Mouse (Mus musculus): ENCODE results near the gene Rassf6. TPM values are rescaled to one million over a fixed set of nuclear protein-coding genes. Genes with fewer than 3 reads are reported as not detected.
"Not testable (repeated sequence)": the region's sequence is repeated elsewhere in the genome, so short reads cannot be mapped to it uniquely, and the experiment has no call there.

Rassf6 gene
- polyA plus RNA-seq, 1 experiment from 2014 or later: 4.0 TPM

DNA sequence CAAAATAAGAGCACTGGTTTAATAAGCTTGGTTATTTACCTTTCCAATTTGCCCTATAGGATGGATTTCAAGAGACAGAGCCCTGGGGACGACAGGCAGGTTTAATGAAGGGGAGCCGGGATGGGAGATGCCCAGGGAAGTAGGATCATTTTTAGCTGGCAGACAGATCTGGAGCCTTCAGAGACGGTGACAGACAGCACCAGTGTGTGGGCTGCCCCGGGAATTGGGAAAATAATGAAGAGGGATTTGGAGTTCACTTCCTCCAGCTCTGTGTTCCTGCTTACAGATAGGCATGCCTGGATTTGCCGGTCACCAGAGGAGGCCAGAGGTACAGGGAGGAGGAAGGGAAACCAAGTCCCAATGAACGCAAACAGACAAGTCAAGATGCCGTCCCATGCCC, 5.6 kb downstream of the Rassf6 start:
- Histone ChIP-seq H3K27me3 (ENCODE audit: control insufficient read depth, insufficient read depth, low read depth, low read length) (no peaks in the 10 kb centered on the region), H3K9ac (ENCODE audit: low read length) (no peak overlapping the region), H3K4me2 (ENCODE audit: low read depth, low read length) (no peak overlapping the region), H3K27ac (ENCODE audit: low read length) (no peak overlapping the region), H3K36me3 (ENCODE audit: control insufficient read depth, insufficient read depth, low read length) (no peaks in the 10 kb centered on the region), H3K4me3 (ENCODE audit: low read length) (no peak overlapping the region), H3K9me3 (ENCODE audit: control insufficient read depth, low read length) (no peaks in the 10 kb centered on the region), H3K4me1 (replicated peaks; ENCODE audit: control insufficient read depth, insufficient read depth, low read length) (no peaks in the 10 kb centered on the region)
- ATAC-seq (ENCODE audit: low read depth): no peak
- 75% methylated on average over 7 of the region's 7 CpGs for WGBS

DNA sequence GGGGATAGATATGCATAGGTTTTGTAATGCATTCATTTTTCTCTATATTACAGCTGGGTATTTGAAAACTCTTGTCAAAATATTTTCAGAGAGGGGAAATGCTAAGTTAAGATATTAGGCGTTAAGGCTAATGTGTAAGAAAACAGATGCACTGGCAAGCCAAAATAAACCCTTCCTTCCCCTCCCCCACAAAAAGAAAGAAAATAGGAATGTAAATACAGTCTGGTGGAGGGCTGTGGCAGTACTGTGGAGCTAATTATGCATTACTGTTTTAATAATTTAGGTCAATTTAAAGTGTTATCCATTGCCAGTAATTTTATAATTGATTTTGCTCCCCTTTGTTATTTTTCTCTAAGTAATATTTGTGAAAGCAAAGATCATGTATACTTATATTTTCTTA, 11.9 kb downstream of the Rassf6 start:
- Histone ChIP-seq H3K9me3 (ENCODE audit: control insufficient read depth, low read length) (no peaks in the 10 kb centered on the region), H3K4me3 (ENCODE audit: low read length) (no peak overlapping the region), H3K36me3 (ENCODE audit: control insufficient read depth, insufficient read depth, low read length) (no peaks in the 10 kb centered on the region), H3K27me3 (ENCODE audit: control insufficient read depth, insufficient read depth, low read depth, low read length) (no peaks in the 10 kb centered on the region), H3K4me1 (replicated peaks; ENCODE audit: control insufficient read depth, insufficient read depth, low read length) (no peaks in the 10 kb centered on the region), H3K4me2 (ENCODE audit: low read depth, low read length) (no peak overlapping the region), H3K9ac (ENCODE audit: low read length) (no peak overlapping the region), H3K27ac (ENCODE audit: low read length) (no peak overlapping the region)
- 57% methylated on average over 1 of the region's 1 CpGs for WGBS
- ATAC-seq (ENCODE audit: low read depth): no peak

DNA sequence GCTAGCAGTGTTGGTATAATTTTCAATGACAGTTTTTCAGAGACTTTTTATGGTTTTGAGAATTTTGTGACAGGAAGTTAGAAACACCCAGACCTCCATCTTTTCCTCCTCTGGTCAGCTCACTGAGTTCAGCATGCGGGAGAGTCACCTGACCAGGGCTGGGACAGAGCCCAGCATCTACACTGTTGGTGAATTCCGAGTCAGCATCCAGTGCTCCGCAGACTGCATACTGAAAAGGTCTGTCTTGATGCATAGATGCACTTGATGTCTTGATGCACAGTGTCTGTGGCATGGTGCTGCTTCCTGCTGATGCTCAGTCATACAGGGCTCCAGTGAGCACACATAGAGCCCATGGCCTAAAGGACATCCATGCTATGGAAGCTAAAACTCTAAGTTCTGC, 12.4 kb downstream of the Rassf6 start:
- no peaks in the 10 kb centered on the region for H3K9me3 ChIP-seq (ENCODE audit: control insufficient read depth, low read length)
- WGBS: 71% methylated on average over 3 of the region's 3 CpGs
- no peak overlapping the region for H3K27ac ChIP-seq (ENCODE audit: low read length)
- no peak overlapping the region for H3K4me2 ChIP-seq (ENCODE audit: low read depth, low read length)
- H3K36me3 ChIP-seq (ENCODE audit: control insufficient read depth, insufficient read depth, low read length): no peaks in the 10 kb centered on the region
- ATAC-seq (ENCODE audit: low read depth): no peak
- H3K4me1 ChIP-seq (replicated peaks; ENCODE audit: control insufficient read depth, insufficient read depth, low read length): no peaks in the 10 kb centered on the region
- no peaks in the 10 kb centered on the region for H3K27me3 ChIP-seq (ENCODE audit: control insufficient read depth, insufficient read depth, low read depth, low read length)
- no peak overlapping the region for H3K4me3 ChIP-seq (ENCODE audit: low read length)
- no peak overlapping the region for H3K9ac ChIP-seq (ENCODE audit: low read length)

DNA sequence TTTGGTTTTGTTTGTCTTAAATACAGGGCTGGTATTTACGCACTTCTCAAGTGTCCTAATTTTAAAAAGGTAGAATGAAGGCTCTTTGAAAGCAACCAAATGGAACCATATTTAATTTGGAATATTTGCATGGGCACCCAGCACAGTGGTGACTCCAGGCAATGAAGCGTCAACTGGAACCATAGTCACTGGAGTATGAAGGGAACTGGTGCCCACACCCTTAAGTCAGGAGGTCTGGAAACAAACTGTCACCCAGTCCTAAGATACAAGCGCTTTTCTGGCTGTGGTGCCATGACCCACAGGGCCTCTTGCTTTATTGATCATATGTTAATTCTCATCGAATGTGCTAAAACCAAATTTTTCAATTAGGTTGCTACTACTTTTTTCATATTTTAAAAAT, 13.0 kb downstream of the Rassf6 start:
- no peak overlapping the region for H3K4me3 ChIP-seq (ENCODE audit: low read length)
- no peak for ATAC-seq (ENCODE audit: low read depth)
- H3K36me3 ChIP-seq (ENCODE audit: control insufficient read depth, insufficient read depth, low read length): no peaks in the 10 kb centered on the region
- H3K9ac ChIP-seq (ENCODE audit: low read length): no peak overlapping the region
- H3K27ac ChIP-seq (ENCODE audit: low read length): no peak overlapping the region
- no peak overlapping the region for H3K4me2 ChIP-seq (ENCODE audit: low read depth, low read length)
- WGBS: 83% methylated on average over 4 of the region's 4 CpGs
- H3K9me3 ChIP-seq (ENCODE audit: control insufficient read depth, low read length): no peaks in the 10 kb centered on the region
- H3K4me1 ChIP-seq (replicated peaks; ENCODE audit: control insufficient read depth, insufficient read depth, low read length): no peaks in the 10 kb centered on the region
- no peaks in the 10 kb centered on the region for H3K27me3 ChIP-seq (ENCODE audit: control insufficient read depth, insufficient read depth, low read depth, low read length)

DNA sequence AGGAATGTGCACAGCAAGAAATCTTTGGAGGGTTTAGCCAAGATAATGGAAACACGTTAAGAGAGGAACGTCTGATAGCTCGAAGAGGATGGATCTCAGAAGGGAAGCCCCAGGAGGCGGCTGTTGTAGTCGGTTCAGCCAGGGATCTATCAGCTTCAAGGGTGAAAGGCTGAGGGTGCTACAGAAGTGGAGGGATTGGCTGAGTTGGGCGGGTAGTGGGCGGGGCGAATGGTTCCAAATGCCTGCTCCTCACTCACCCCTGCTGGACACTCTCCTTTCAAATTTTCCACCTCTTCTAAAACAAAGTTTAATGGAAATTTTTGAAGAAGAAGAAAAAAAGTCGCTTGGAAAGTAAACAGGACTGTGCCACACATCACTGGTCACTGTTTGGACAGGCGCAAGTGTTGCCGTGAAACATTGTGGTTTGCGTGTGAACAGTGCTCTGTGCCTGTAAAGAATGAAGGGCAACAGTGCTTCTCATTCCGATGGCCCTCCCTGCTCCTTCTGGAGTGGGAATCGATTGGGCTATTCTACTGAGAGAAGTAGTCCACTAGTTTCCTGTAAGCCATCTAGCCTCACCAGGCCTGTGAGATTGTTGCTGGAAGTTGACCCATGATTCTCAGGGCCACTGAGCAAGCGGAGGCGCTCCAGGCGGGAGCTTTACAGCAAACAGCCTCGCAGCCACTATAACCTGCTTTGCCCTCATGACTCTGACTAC, 15.6 kb downstream of the Rassf6 start:
- no peak for ATAC-seq (ENCODE audit: low read depth)
- Histone ChIP-seq H3K4me1 (replicated peaks; ENCODE audit: control insufficient read depth, insufficient read depth, low read length) (no peaks in the 10 kb centered on the region), H3K9ac (ENCODE audit: low read length) (no peak overlapping the region), H3K27ac (ENCODE audit: low read length) (no peak overlapping the region), H3K9me3 (ENCODE audit: control insufficient read depth, low read length) (no peaks in the 10 kb centered on the region), H3K27me3 (ENCODE audit: control insufficient read depth, insufficient read depth, low read depth, low read length) (no peaks in the 10 kb centered on the region), H3K4me3 (ENCODE audit: low read length) (no peak overlapping the region), H3K36me3 (ENCODE audit: control insufficient read depth, insufficient read depth, low read length) (no peaks in the 10 kb centered on the region), H3K4me2 (ENCODE audit: low read depth, low read length) (no peak overlapping the region)
- WGBS: 69% methylated on average over 18 of the region's 18 CpGs

DNA sequence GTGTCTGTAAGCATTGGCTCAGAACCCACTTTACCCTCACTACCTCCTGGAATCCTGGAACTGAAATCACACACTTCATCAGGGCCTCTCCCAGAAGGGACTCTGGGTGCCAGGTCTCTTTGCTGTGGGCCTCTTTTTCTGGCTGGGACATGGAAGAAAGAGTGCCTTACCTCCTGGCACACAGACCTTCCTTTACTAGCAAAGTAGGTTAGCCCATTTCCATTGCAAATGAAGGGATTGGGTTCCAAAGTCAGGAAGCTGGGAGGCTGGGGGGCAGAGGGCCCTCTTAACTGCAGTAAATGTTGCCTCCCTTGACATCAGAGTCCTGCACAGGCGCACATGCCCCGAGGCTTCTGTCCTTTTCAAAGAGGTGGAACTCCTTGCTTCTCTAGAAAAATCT, 17.2 kb downstream of the Rassf6 start:
- Histone ChIP-seq H3K36me3 (ENCODE audit: control insufficient read depth, insufficient read depth, low read length) (no peaks in the 10 kb centered on the region), H3K4me1 (replicated peaks; ENCODE audit: control insufficient read depth, insufficient read depth, low read length) (no peaks in the 10 kb centered on the region), H3K27me3 (ENCODE audit: control insufficient read depth, insufficient read depth, low read depth, low read length) (no peaks in the 10 kb centered on the region), H3K27ac (ENCODE audit: low read length) (no peak overlapping the region), H3K4me2 (ENCODE audit: low read depth, low read length) (no peak overlapping the region), H3K4me3 (ENCODE audit: low read length) (no peak overlapping the region), H3K9me3 (ENCODE audit: control insufficient read depth, low read length) (no peaks in the 10 kb centered on the region), H3K9ac (ENCODE audit: low read length) (no peak overlapping the region)
- no peak for ATAC-seq (ENCODE audit: low read depth)
- 78% methylated on average over 2 of the region's 2 CpGs for WGBS

DNA sequence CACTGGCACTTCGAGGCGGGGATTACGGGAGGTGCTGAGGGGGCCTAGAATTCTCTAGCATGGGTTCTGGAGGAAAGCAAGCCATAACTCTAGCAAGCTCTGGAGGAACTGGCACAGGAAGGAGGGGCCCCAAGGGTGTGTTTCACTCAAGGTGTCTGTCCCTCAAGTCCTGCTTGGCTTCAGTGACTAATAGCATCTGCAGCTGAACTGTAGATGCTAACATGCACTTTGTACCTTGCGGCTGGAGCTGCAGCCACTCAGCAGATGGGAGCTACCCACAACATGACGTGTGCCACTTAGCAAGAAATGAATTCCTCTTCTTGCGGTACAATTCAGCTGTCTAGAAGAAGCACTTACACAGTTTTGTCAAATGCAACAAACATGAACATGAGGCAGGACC, 18.7 kb downstream of the Rassf6 start:
- Histone ChIP-seq H3K4me1 (replicated peaks; ENCODE audit: control insufficient read depth, insufficient read depth, low read length) (no peaks in the 10 kb centered on the region), H3K9me3 (ENCODE audit: control insufficient read depth, low read length) (no peaks in the 10 kb centered on the region), H3K36me3 (ENCODE audit: control insufficient read depth, insufficient read depth, low read length) (no peaks in the 10 kb centered on the region), H3K27ac (ENCODE audit: low read length) (no peak overlapping the region), H3K4me3 (ENCODE audit: low read length) (no peak overlapping the region), H3K27me3 (ENCODE audit: control insufficient read depth, insufficient read depth, low read depth, low read length) (no peaks in the 10 kb centered on the region), H3K9ac (ENCODE audit: low read length) (no peak overlapping the region), H3K4me2 (ENCODE audit: low read depth, low read length) (no peak overlapping the region)
- ATAC-seq (ENCODE audit: low read depth): no peak
- 89% methylated on average over 6 of the region's 6 CpGs for WGBS

DNA sequence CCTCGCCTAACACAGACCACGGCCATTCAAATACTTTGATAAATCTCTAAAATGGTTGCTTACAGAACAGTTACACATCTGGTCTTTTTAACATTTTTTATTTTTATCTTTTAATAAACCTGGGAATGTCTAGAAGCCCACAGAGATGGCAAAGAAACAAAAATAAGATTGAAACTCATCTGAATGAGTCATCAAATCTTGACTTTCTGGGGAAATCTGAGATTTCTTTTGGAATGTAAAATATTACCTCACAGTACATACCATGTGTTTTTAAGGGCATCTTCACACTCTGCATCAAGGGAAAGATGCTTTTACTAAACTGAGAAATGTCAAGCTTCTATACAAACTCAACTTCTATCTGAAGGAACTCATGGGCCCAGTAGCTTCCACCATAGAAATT, 19.1 kb downstream of the Rassf6 start:
- ATAC-seq (ENCODE audit: low read depth): no peak
- 88% methylated on average over 2 of the region's 2 CpGs for WGBS
- H3K4me2 ChIP-seq (ENCODE audit: low read depth, low read length): no peak overlapping the region

DNA sequence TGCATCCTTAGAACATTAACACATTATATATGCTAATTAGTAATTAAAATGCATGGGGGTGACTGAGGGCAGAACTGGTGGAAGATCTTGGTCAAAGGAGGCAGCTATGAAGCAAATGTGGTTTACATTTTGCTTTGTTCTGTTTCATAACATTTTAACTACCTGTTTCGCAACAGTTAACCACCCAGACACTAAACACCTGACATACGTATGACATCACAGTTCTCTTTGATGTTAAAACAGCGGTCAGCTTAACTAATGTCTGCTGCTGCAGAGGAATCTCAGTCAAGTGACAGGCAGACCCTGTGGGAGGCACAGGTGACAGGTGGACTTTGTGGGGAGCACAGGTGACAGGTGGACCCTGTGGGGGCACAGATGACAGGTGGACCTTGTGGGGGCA, 22.6 kb downstream of the Rassf6 start:
- Histone ChIP-seq H3K36me3 (ENCODE audit: control insufficient read depth, insufficient read depth, low read length) (no peaks in the 10 kb centered on the region), H3K4me2 (ENCODE audit: low read depth, low read length) (no peak overlapping the region), H3K9ac (ENCODE audit: low read length) (no peak overlapping the region), H3K27ac (ENCODE audit: low read length) (no peak overlapping the region), H3K4me3 (ENCODE audit: low read length) (no peak overlapping the region), H3K9me3 (ENCODE audit: control insufficient read depth, low read length) (no peaks in the 10 kb centered on the region), H3K27me3 (ENCODE audit: control insufficient read depth, insufficient read depth, low read depth, low read length) (no peaks in the 10 kb centered on the region), H3K4me1 (replicated peaks; ENCODE audit: control insufficient read depth, insufficient read depth, low read length) (no peaks in the 10 kb centered on the region)
- ATAC-seq (ENCODE audit: low read depth): no peak
- WGBS: 86% methylated on average over 3 of the region's 3 CpGs

More for the DNA sequence above, 19.1 kb downstream of the Rassf6 start:
- Histone ChIP-seq H3K4me3 (ENCODE audit: low read length) (no peak overlapping the region), H3K9me3 (ENCODE audit: control insufficient read depth, low read length) (no peaks in the 10 kb centered on the region), H3K27ac (ENCODE audit: low read length) (no peak overlapping the region), H3K4me1 (replicated peaks; ENCODE audit: control insufficient read depth, insufficient read depth, low read length) (no peaks in the 10 kb centered on the region), H3K9ac (ENCODE audit: low read length) (no peak overlapping the region), H3K36me3 (ENCODE audit: control insufficient read depth, insufficient read depth, low read length) (no peaks in the 10 kb centered on the region), H3K27me3 (ENCODE audit: control insufficient read depth, insufficient read depth, low read depth, low read length) (no peaks in the 10 kb centered on the region)

DNA sequence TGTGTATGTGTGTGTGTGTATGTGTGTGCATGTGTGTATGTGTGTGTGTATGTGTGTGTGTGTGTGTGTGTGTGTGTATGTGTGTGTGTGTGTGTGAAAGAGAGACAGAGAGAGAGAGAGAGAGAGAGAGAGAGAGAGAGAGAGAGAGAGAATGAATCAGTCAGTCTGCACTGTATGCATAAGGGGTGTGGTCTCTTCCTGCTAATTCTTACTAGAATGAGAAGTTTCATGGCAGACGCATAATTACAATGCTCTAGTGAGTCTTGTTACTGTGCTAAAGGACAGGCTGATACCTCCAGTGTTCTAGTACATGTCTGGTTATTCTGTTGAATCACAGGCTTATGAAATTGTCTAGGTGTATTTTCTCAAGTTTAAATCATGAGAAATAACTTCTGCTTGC, 27.7 kb downstream of the Rassf6 start:
- WGBS: 63% methylated on average over 1 of the region's 1 CpGs
- not testable (repeated sequence) for ATAC-seq (ENCODE audit: low read depth); H3K9ac ChIP-seq (ENCODE audit: low read length)

More for the DNA sequence above, 27.7 kb downstream of the Rassf6 start:
- not testable (repeated sequence) for H3K27ac ChIP-seq (ENCODE audit: low read length); H3K9me3 ChIP-seq (ENCODE audit: control insufficient read depth, low read length); H3K4me3 ChIP-seq (ENCODE audit: low read length); H3K27me3 ChIP-seq (ENCODE audit: control insufficient read depth, insufficient read depth, low read depth, low read length); H3K36me3 ChIP-seq (ENCODE audit: control insufficient read depth, insufficient read depth, low read length); H3K4me2 ChIP-seq (ENCODE audit: low read depth, low read length)
- H3K4me1 ChIP-seq (replicated peaks; ENCODE audit: control insufficient read depth, insufficient read depth, low read length): peaks cover 13% of the 10 kb centered on the region; the same call in 1 of the 2 replicates
